Mouse (Mus musculus) gastrocnemius, postnatal 4 days (tissue): ENCODE results near the gene Rnf39. TPM values are rescaled to one million over a fixed set of nuclear protein-coding genes. Genes with fewer than 3 reads are reported as not detected.

Experiments
- DNase-seq, 2 experiments: peaks; one replicate each; pipeline ENCODE4 v3.0.0; 2021 to 2022; ENCODE audit warnings: low spot score in 2 of 2, mixed read lengths in 2 of 2
- total RNA-seq, 2 experiments: library from RNA; stranded (reverse); gene quantifications; 2 replicates each; pipeline ENCODE4 v1.2.3; 2021

Gene Rnf39
- total RNA-seq, 2 experiments from 2014 or later = 0.29 TPM; not detected in 1

- no peak for DNase-seq
These were observed 4.7 kb upstream of the Rnf39 start for GRCm38 (mm10) chr17:36938056-36938455.

- peak in 1 of 2 experiments; percentile 26 for DNase-seq
These were observed 327 bp upstream of the Rnf39 start for GRCm38 (mm10) chr17:36942391-36942790.

GRCm38 (mm10) chr17:36943691-36944090 lies 973 bp downstream of the Rnf39 start:
- DNase-seq = no peak

GRCm38 (mm10) chr17:36944121-36944775 lies 1.5 kb downstream of the Rnf39 start:
- DNase-seq = no peak

- DNase-seq = peak in 1 of 2 experiments; percentile 23
These were observed 4.5 kb downstream of the Rnf39 start for GRCm38 (mm10) chr17:36947051-36947819.

GRCm38 (mm10) chr17:36948286-36948685 lies 5.6 kb downstream of the Rnf39 start:
- no peak for DNase-seq

GRCm38 (mm10) chr17:36949265-36949664 lies 6.5 kb downstream of the Rnf39 start:
- no peak for DNase-seq

GRCm38 (mm10) chr17:36950981-36951947 lies 8.5 kb downstream of the Rnf39 start, which contains the start of gene Ppp1r11:
Gene Ppp1r11 (minus strand): TSS chr17:36951741.
- peak; percentile 84 to 94 for DNase-seq

- no peak for DNase-seq
These were observed 9.9 kb downstream of the Rnf39 start for GRCm38 (mm10) chr17:36952631-36953030.

- DNase-seq = no peak
These were observed 10.3 kb downstream of the Rnf39 start for GRCm38 (mm10) chr17:36953062-36953461.

- peak; percentile 80 to 93 for DNase-seq
These were observed 15.5 kb downstream of the Rnf39 start, which contains the start of the genes Znrd1 and Znrd1as for GRCm38 (mm10) chr17:36957999-36958743. Gene Znrd1 (minus strand): TSS chr17:36958559. Gene Znrd1as (plus strand): TSS chr17:36958592.

- DNase-seq = no peak
These were observed 16.2 kb downstream of the Rnf39 start for GRCm38 (mm10) chr17:36958884-36959283.

GRCm38 (mm10) chr17:36961125-36961524 lies 18.4 kb downstream of the Rnf39 start:
- no peak for DNase-seq

GRCm38 (mm10) chr17:36966875-36967274 lies 24.2 kb downstream of the Rnf39 start:
- no peak for DNase-seq

GRCm38 (mm10) chr17:36970316-36970890 lies 27.7 kb downstream of the Rnf39 start:
- DNase-seq = no peak

- DNase-seq = no peak
These were observed 28.6 kb downstream of the Rnf39 start for GRCm38 (mm10) chr17:36971172-36971850.

- no peak for DNase-seq
These were observed 30.1 kb downstream of the Rnf39 start for GRCm38 (mm10) chr17:36972791-36973190.

- no peak for DNase-seq
These were observed 30.6 kb downstream of the Rnf39 start for GRCm38 (mm10) chr17:36973271-36973787.

- DNase-seq = no peak
These were observed 38.6 kb downstream of the Rnf39 start, which contains the start of gene 2410137M14Rik for GRCm38 (mm10) chr17:36981221-36981813. Gene 2410137M14Rik (minus strand): TSS chr17:36981237.
